Mouse (Mus musculus): Measurements from ENCODE around the gene Fgd4. TPM values are rescaled to one million over a fixed set of nuclear protein-coding genes. Genes with fewer than 3 reads are reported as not detected.
"Not testable (repeated sequence)": the region's sequence is repeated elsewhere in the genome, so short reads cannot be mapped to it uniquely, and the experiment has no call there.

Fgd4 gene
- polyA plus RNA-seq, 2 experiments from 2014 or later, result 0.15 TPM; not detected in 1

DNA sequence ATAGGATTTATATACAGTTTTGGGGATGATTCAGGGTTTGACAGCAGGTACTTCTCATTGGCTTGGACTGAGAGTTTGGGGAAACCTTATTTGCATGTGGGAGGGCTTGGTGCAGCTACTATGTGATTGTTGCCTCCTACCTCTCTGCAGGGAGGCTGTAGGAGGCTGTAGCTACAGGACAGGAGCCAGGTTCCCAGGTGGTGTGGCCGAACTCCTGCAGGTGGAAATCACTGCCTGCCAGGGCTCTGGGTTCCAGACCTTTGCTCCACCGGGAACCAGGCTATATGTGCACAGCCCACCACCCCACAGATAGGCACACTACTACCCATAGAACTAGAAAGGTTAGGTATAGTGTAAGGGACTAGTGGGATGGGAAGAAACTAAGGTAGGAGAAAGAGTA lies 61.0 kb downstream of the Fgd4 start:
- not testable (repeated sequence) for ATAC-seq

DNA sequence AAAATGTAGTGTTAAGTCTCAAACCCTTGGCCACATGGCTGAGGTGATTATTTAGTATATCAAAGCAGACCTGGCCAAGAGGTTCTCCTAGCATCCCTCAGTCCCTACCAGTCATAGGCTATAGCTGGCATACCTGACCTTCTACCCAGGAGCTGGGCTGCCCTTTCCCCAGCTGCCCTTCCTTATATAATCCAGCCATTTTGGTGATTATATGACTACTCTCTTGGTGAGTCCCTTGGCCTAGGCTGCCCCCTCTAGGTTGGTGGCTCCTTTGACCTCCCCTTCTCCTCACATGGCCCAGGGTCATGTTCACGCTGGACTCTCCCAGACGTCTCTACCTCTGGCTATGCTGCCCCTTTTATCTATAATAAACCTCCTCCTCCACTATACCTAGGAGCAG lies 65.1 kb downstream of the Fgd4 start:
- no peak for ATAC-seq

DNA sequence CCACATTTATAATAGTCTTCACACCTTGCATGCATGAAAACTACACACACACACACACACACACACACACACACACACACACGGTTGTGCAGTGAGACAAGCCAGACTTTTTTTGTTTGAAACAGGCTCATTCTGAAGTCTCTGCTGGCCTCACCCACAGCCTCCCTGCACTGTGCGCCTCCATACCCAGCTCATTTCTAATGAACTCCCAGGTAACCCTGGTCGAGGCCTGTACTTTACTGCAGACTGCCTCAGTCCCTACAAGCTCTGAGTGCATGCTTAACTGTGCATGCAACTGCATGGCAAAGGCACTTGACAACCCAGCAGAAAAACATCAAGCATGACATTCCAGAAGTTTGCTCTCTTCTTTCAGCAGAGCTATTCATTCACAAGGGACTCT lies 72.3 kb downstream of the Fgd4 start:
- ATAC-seq, result no peak

- no peak for ATAC-seq
Measured at GRCm38 (mm10) chr16:16527267-16527666, 73.1 kb downstream of the Fgd4 start.

GRCm38 (mm10) chr16:16526741-16527105 lies 73.6 kb downstream of the Fgd4 start:
- no peak for ATAC-seq

GRCm38 (mm10) chr16:16526097-16526740 lies 74.1 kb downstream of the Fgd4 start:
- ATAC-seq, result no peak

DNA sequence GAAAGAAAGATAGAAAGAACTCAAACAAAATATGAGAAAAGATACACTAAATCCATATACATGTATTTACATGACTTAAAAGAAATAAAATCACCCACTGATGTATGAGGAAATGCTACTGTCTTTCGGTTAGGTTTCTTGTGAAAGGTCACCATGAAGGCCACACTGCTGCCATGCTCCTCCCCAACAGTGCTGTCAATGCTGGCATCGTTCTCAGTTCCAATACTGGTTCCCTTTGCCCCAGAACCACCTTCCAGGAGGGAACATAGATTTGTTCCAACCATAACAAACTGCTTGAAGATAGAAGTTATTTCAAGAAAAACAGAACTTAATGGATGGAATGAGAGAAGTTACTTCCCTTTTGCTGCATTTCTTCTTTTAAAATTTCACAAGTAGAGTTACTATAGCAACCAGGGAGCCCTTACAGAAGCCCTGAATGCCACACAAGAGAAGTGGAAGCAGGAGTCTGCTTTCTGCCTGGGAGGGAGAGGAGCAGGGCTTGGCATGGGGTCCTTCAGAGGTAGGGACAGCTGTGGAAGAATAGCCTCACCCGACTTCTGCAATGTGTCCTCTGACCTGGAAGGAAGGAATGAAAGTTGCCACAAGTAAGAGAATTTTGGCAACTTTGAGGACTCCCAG lies 75.0 kb downstream of the Fgd4 start:
- no peak for ATAC-seq

DNA sequence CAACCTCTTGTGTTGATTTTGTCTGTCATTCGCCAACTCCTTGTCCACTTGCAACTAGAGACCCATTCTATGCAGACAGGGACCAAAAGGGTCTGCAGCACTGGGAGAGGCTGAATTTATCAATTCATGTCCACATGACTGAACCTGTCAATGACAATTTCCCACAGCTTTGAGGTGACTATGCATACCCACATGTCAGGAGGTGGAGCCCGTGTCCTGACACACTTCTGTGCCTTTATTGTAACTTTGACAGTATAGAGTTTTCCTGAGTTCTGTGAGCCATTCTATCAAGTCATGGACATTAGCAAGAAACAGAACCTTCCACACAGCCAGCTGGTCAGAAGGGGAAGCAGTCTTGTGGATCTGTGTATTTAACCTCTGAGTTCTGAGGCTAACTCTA lies 76.7 kb downstream of the Fgd4 start:
- no peak for ATAC-seq

GRCm38 (mm10) chr16:16522869-16523268 lies 77.5 kb downstream of the Fgd4 start:
- ATAC-seq, result not testable (repeated sequence)

GRCm38 (mm10) chr16:16501491-16501890 lies 98.9 kb downstream of the Fgd4 start:
- ATAC-seq, result no peak

DNA sequence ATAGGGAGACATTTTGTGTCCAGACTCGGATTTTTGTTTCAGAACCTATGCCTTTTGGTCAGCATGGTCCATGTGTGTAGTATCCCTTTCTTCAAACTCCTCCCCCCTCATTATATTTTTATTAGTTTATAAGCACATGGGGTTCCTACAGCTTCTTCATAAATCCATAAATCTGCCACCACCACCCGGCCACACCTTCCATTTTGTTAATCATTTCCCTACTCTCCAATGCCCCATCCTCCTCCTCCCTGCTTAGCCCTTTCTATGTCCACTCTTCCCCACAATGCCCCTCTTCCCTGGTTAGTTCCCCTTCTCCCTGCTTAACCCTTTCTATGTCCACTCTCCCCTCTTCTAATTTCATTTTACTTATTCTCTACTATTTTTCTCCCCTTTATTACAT lies 99.4 kb downstream of the Fgd4 start:
- ATAC-seq, result no peak

DNA sequence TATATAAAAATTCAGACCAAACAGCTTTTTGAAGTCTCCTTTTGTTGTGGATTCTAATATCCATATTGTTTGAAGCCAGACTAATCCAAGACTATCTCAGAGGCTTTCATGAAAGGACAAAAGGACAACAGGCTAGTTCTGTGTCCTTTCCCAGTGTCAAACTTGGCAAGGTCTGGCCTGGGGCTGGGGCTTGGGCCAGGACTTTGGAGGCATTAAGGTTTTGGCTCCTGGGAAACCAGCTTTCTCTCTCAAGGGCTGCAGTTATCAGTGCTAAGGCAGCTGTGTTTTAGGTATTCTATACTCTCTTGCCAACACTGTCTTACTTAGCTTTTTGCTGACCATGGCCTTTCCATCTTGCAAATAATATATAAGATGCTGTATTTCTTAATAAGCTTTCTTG lies 101.6 kb downstream of the Fgd4 start:
- ATAC-seq, result no peak

- no peak for ATAC-seq
Measured at GRCm38 (mm10) chr16:16485523-16486043, 114.8 kb downstream of the Fgd4 start.

DNA sequence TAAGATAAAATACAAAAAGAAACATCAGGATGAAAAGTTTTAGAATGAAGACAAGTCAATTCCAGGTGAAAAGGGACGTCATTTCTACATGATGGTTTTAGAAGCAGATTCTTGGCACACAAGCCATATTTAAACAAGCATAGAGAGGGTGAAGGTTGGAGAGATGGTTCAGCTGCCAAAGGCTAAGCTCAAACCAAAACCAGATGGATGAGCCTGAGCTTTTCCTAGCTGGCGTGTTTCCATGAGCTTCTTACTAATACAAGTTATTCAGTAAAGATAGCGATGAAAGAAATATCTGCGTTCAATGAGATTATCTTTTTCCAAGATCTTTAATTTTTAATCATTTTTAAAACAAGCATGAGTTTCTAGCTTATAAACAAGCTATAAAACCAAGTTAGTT lies 115.7 kb downstream of the Fgd4 start:
- ATAC-seq, result no peak

DNA sequence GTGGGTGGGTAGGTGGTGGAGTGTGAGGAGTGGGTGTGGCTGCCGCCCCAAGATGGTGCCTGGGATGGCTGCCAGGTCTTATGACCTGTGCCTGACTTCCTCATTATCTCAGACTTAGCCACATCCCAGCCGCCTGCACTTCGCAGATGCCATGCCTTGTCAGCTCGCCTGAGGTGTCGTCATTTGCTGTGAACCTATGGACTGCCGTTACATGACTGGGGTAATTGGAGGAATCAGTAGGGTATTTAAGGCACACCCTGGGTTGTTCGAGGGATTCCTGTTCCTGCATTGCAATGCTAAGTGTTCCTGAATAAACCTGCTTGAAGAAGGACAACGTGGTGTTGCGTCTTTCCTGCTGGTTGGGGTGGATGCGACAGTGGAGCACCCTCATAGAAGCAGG lies 126.9 kb downstream of the Fgd4 start:
- ATAC-seq, result not testable (repeated sequence)

GRCm38 (mm10) chr16:16450021-16450420 lies 150.3 kb downstream of the Fgd4 start:
- ATAC-seq, result no peak

DNA sequence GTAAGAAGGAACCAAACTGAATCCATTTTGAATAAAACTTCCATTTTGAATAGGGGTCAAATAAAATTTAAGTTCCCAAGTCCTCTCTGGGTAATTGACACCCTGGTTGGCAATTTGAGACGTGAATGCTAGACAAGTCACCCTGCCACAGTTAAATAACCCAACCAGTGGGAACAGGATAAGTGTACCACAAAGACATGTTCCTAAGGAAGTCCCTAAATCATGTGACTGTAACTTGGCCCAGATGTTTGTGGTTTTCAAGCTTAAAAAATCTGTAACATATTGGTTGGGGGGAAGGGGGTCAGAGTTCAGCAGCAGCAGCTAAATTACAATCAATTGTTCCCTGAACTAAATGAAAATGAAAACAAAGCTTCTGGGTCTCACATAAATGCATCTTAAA lies 161.9 kb downstream of the Fgd4 start:
- ATAC-seq, result no peak

DNA sequence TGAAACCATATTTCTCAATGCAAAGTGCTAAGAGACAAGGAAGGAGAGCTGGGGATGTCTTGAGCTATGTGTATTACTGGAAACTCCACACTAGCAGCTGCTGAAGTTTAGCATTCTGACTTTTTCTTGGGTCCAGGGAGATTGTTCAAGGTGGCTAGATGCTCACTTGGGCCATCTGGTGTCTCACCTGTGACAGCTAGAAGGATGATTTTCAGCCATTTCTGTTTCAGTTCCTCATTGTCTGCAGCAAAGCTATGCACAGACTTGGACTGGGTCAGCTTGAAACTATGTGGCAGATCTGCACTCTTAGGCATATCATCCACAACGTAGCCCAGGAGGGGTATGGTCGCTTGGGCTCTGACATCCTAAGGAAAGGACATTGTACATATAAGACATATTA lies 177.9 kb downstream of the Fgd4 start:
- ATAC-seq, result no peak

DNA sequence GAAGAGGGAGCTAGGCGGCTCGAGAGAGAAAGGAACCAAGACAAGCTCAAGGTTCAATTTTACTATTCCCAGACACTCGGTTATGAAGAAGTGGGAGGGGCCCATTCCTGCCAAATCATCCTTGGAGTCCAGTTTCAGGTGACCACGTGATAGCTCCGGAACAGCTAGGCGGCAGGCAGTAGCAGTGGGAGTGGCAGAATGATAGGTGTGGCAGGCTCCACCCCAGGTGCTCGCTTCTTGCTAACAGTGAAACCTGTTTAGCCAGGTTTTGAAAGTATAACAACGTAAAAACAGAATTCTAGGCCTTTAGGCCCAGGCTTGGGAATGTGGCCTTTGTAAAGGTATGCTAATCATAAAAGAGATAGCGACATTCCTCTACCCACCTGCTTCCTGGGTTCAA lies 233.1 kb downstream of the Fgd4 start:
- ATAC-seq, result not testable (repeated sequence)

Other genes starting within 250 kb of the Fgd4 start
- 10 to 100 TPM; 52.8 to 56.9 TPM for gene Dnm1l, start 241.6 kb downstream of the Fgd4 start, polyA plus RNA-seq (2017; shearing (Covaris generic))
- not detected for gene Olfr19, start 75.9 kb upstream of the Fgd4 start, polyA plus RNA-seq (2017; shearing (Covaris generic))
- not detected for gene Spag6l, start 228.9 kb upstream of the Fgd4 start, polyA plus RNA-seq (2017; shearing (Covaris generic))